Mouse (Mus musculus): ENCODE measurements at regions not wholly inside any gene's neighbourhood (a gene's known extent, or its start where the extent isn't known, plus 50 kb on each side); places are given as distances from the start of the nearest gene placed in this dataset.

GRCm38 (mm10) chr19:48116689-48117088 lies 89.1 kb upstream of the Sorcs3 start:
- DNase-seq (ENCODE audit: extremely low read depth, low read depth, low spot score), result no peak
- no peak overlapping the region for H3K9ac ChIP-seq (ENCODE audit: low read depth, low read length)
- no peak overlapping the region for H3K4me3 ChIP-seq (ENCODE audit: insufficient read depth, low read depth, low read length)
- H3K79me2 ChIP-seq (ENCODE audit: control insufficient read depth, insufficient read depth, low read length), result no peaks in the 10 kb centered on the region
- no peaks in the 10 kb centered on the region; the same call in 1 of the 2 replicates for H3K27me3 ChIP-seq (ENCODE audit: control insufficient read depth, insufficient read depth, low read length)
- no peak for TF ChIP-seq POLR2A (IDR thresholded peaks at IDR 0.05; ENCODE audit: extremely low read depth, insufficient read depth, low read length)
- TF ChIP-seq CTCF (IDR thresholded peaks at IDR 0.05; ENCODE audit: low read depth, low read length), result no peak
- no peak overlapping the region for H3K27ac ChIP-seq (replicated peaks; ENCODE audit: insufficient read depth, low read depth, low read length)
- no peaks in the 10 kb centered on the region for H3K36me3 ChIP-seq (ENCODE audit: control insufficient read depth, insufficient read depth, low read length)
- 12% methylated on average over 3 of the region's 4 CpGs for WGBS
- H3K4me1 ChIP-seq (ENCODE audit: control insufficient read depth, insufficient read depth, low read length), result no peaks in the 10 kb centered on the region

- no peaks in the 10 kb centered on the region for H3K79me2 ChIP-seq (ENCODE audit: control insufficient read depth, insufficient read depth, low read length)
- no peak for DNase-seq (ENCODE audit: extremely low read depth, low read depth, low spot score)
- WGBS, result 66% methylated on average over 4 of the region's 4 CpGs
- H3K36me3 ChIP-seq (ENCODE audit: control insufficient read depth, insufficient read depth, low read length), result no peaks in the 10 kb centered on the region
- no peak overlapping the region for H3K27ac ChIP-seq (replicated peaks; ENCODE audit: insufficient read depth, low read depth, low read length)
- H3K4me1 ChIP-seq (ENCODE audit: control insufficient read depth, insufficient read depth, low read length), result no peaks in the 10 kb centered on the region
- H3K9ac ChIP-seq (ENCODE audit: low read depth, low read length), result no peak overlapping the region
- TF ChIP-seq CTCF (IDR thresholded peaks at IDR 0.05; ENCODE audit: low read depth, low read length) (no peak), POLR2A (IDR thresholded peaks at IDR 0.05; ENCODE audit: extremely low read depth, insufficient read depth, low read length) (no peak)
- H3K27me3 ChIP-seq (ENCODE audit: control insufficient read depth, insufficient read depth, low read length), result no peaks in the 10 kb centered on the region
- no peak overlapping the region for H3K4me3 ChIP-seq (ENCODE audit: insufficient read depth, low read depth, low read length)
Observed at GRCm38 (mm10) chr19:48117646-48118045, 88.2 kb upstream of the Sorcs3 start.

GRCm38 (mm10) chr19:48122281-48122680 lies 83.5 kb upstream of the Sorcs3 start:
- no peaks in the 10 kb centered on the region for H3K27me3 ChIP-seq (ENCODE audit: control insufficient read depth, insufficient read depth, low read length)
- DNase-seq (ENCODE audit: extremely low read depth, low read depth, low spot score), result no peak
- TF ChIP-seq CTCF (IDR thresholded peaks at IDR 0.05; ENCODE audit: low read depth, low read length), result no peak
- no peak for TF ChIP-seq POLR2A (IDR thresholded peaks at IDR 0.05; ENCODE audit: extremely low read depth, insufficient read depth, low read length)
- no peaks in the 10 kb centered on the region for H3K79me2 ChIP-seq (ENCODE audit: control insufficient read depth, insufficient read depth, low read length)
- 84% methylated on average over 11 of the region's 11 CpGs for WGBS
- no peak overlapping the region for H3K4me3 ChIP-seq (ENCODE audit: insufficient read depth, low read depth, low read length)
- no peak overlapping the region for H3K9ac ChIP-seq (ENCODE audit: low read depth, low read length)
- no peaks in the 10 kb centered on the region for H3K4me1 ChIP-seq (ENCODE audit: control insufficient read depth, insufficient read depth, low read length)
- H3K36me3 ChIP-seq (ENCODE audit: control insufficient read depth, insufficient read depth, low read length), result no peaks in the 10 kb centered on the region
- H3K27ac ChIP-seq (replicated peaks; ENCODE audit: insufficient read depth, low read depth, low read length), result no peak overlapping the region

GRCm38 (mm10) chr19:48123777-48124176 lies 82.0 kb upstream of the Sorcs3 start:
- DNase-seq (ENCODE audit: extremely low read depth, low read depth, low spot score), result no peak
- H3K27me3 ChIP-seq (ENCODE audit: control insufficient read depth, insufficient read depth, low read length), result no peaks in the 10 kb centered on the region
- WGBS, result 77% methylated on average over 4 of the region's 4 CpGs
- no peaks in the 10 kb centered on the region for H3K79me2 ChIP-seq (ENCODE audit: control insufficient read depth, insufficient read depth, low read length)
- H3K4me1 ChIP-seq (ENCODE audit: control insufficient read depth, insufficient read depth, low read length), result no peaks in the 10 kb centered on the region
- no peak overlapping the region for H3K27ac ChIP-seq (replicated peaks; ENCODE audit: insufficient read depth, low read depth, low read length)
- H3K9ac ChIP-seq (ENCODE audit: low read depth, low read length), result no peak overlapping the region
- H3K4me3 ChIP-seq (ENCODE audit: insufficient read depth, low read depth, low read length), result no peak overlapping the region
- no peaks in the 10 kb centered on the region for H3K36me3 ChIP-seq (ENCODE audit: control insufficient read depth, insufficient read depth, low read length)
- TF ChIP-seq CTCF (IDR thresholded peaks at IDR 0.05; ENCODE audit: low read depth, low read length), result no peak
- no peak for TF ChIP-seq POLR2A (IDR thresholded peaks at IDR 0.05; ENCODE audit: extremely low read depth, insufficient read depth, low read length)

- Histone ChIP-seq H3K36me3 (ENCODE audit: control insufficient read depth, insufficient read depth, low read length) (no peaks in the 10 kb centered on the region), H3K4me3 (ENCODE audit: insufficient read depth, low read depth, low read length) (no peak overlapping the region), H3K79me2 (ENCODE audit: control insufficient read depth, insufficient read depth, low read length) (no peaks in the 10 kb centered on the region), H3K9ac (ENCODE audit: low read depth, low read length) (no peak overlapping the region), H3K27me3 (ENCODE audit: control insufficient read depth, insufficient read depth, low read length) (no peaks in the 10 kb centered on the region), H3K27ac (replicated peaks; ENCODE audit: insufficient read depth, low read depth, low read length) (no peak overlapping the region), H3K4me1 (ENCODE audit: control insufficient read depth, insufficient read depth, low read length) (no peaks in the 10 kb centered on the region)
- 73% methylated on average over 6 of the region's 6 CpGs for WGBS
- TF ChIP-seq CTCF (IDR thresholded peaks at IDR 0.05; ENCODE audit: low read depth, low read length) (no peak), POLR2A (IDR thresholded peaks at IDR 0.05; ENCODE audit: extremely low read depth, insufficient read depth, low read length) (no peak)
- DNase-seq (ENCODE audit: extremely low read depth, low read depth, low spot score), result no peak
Observed at GRCm38 (mm10) chr19:48125731-48126130, 80.1 kb upstream of the Sorcs3 start.

- Histone ChIP-seq H3K79me2 (ENCODE audit: control insufficient read depth, insufficient read depth, low read length) (no peaks in the 10 kb centered on the region), H3K27ac (replicated peaks; ENCODE audit: insufficient read depth, low read depth, low read length) (no peak overlapping the region), H3K9ac (ENCODE audit: low read depth, low read length) (no peak overlapping the region), H3K4me1 (ENCODE audit: control insufficient read depth, insufficient read depth, low read length) (no peaks in the 10 kb centered on the region), H3K36me3 (ENCODE audit: control insufficient read depth, insufficient read depth, low read length) (no peaks in the 10 kb centered on the region), H3K27me3 (ENCODE audit: control insufficient read depth, insufficient read depth, low read length) (no peaks in the 10 kb centered on the region), H3K4me3 (ENCODE audit: insufficient read depth, low read depth, low read length) (no peak overlapping the region)
- TF ChIP-seq CTCF (IDR thresholded peaks at IDR 0.05; ENCODE audit: low read depth, low read length), result no peak
- no peak for TF ChIP-seq POLR2A (IDR thresholded peaks at IDR 0.05; ENCODE audit: extremely low read depth, insufficient read depth, low read length)
- DNase-seq (ENCODE audit: extremely low read depth, low read depth, low spot score), result no peak
- 77% methylated on average over 12 of the region's 12 CpGs for WGBS
Observed at GRCm38 (mm10) chr19:48128089-48128488, 77.7 kb upstream of the Sorcs3 start.
